Mouse (Mus musculus) lung, adult 2 months (tissue): ENCODE results near the gene Gm21992. TPM values are rescaled to one million over a fixed set of nuclear protein-coding genes. Genes with fewer than 3 reads are reported as not detected.

Experiments used
- DNase-seq: peaks from one replicate; pipeline ENCODE4 v3.0.0; 2022
- H3K4me1 ChIP-seq: fragments of 200-500 bp; 2 replicates; pipeline ENCODE4 v1.6.1; 2011; ENCODE audit warnings: low read length; ENCODE audit not compliant: control insufficient read depth, insufficient read depth
- H3K4me3 ChIP-seq: fragments of 200-500 bp; replicated peaks from 2 replicates; pipeline ENCODE3; 2011; ENCODE audit warnings: low read depth, mild to moderate bottlenecking, control low read depth, low read length; ENCODE audit errors: extremely low read depth
- CTCF ChIP-seq: fragments of 200-500 bp; IDR thresholded peaks from 2 replicates; pipeline ENCODE4 v1.5.1; 2011; ENCODE audit warnings: mild to moderate bottlenecking, low read length, control low read depth; ENCODE audit not compliant: insufficient read depth
- POLR2A ChIP-seq: fragments of 200-500 bp; IDR thresholded peaks from 2 replicates; pipeline ENCODE4 v1.6.1; 2011; ENCODE audit warnings: low read depth, mild to moderate bottlenecking, control low read depth, low read length, borderline replicate concordance; ENCODE audit errors: extremely low read depth
- WGBS: fragments of 180-500 bp; shearing (Covaris S2); methylation state at CpG from one replicate; pipeline ENCODE4 v1.1.7; 2018; 5-methylcytosine and 5-hydroxymethylcytosine counted together
- polyA plus RNA-seq: library from polyadenylated mRNA; depleted of rRNA; stranded (reverse); fragments of >200 nt; gene quantifications from 2 replicates; pipeline ENCODE4 v1.2.3, GENCODE M21; 2012

The Gm21992 gene
- polyA plus RNA-seq, 1 experiment = 13.5 TPM

GRCm38 (mm10) chr19:4743524-4743923, 67.9 kb downstream of the Gm21992 start:
- DNase-seq = no peak
- no peaks in the 10 kb centered on the region for H3K4me1 ChIP-seq
- no peak; the same call in 1 of the 2 replicates for TF ChIP-seq CTCF
- no peak for TF ChIP-seq POLR2A
- no peak overlapping the region for H3K4me3 ChIP-seq
- WGBS = 44% methylated on average over 5 of the region's 5 CpGs

GRCm38 (mm10) chr19:4742229-4742628, 69.2 kb downstream of the Gm21992 start:
- WGBS = 89% methylated on average over 6 of the region's 6 CpGs
- Histone ChIP-seq H3K4me3 (no peak overlapping the region), H3K4me1 (no peaks in the 10 kb centered on the region)
- DNase-seq = no peak
- TF ChIP-seq CTCF (no peak), POLR2A (no peak)

GRCm38 (mm10) chr19:4741482-4741881, 69.9 kb downstream of the Gm21992 start:
- DNase-seq = no peak
- TF ChIP-seq CTCF = no peak
- no peak for TF ChIP-seq POLR2A
- 71% methylated on average over 10 of the region's 10 CpGs for WGBS
- Histone ChIP-seq H3K4me1 (no peaks in the 10 kb centered on the region), H3K4me3 (no peak overlapping the region)

GRCm38 (mm10) chr19:4739762-4740161, 71.7 kb downstream of the Gm21992 start:
- no peak for TF ChIP-seq CTCF
- WGBS = 87% methylated on average over 5 of the region's 5 CpGs
- H3K4me1 ChIP-seq = no peaks in the 10 kb centered on the region
- H3K4me3 ChIP-seq = no peak overlapping the region
- DNase-seq = no peak

- Histone ChIP-seq H3K4me3 (no peak overlapping the region), H3K4me1 (no peaks in the 10 kb centered on the region)
- DNase-seq = no peak
- WGBS = 94% methylated on average over 11 of the region's 11 CpGs
- TF ChIP-seq CTCF (no peak), POLR2A (no peak)
Observed at GRCm38 (mm10) chr19:4739053-4739452, 72.4 kb downstream of the Gm21992 start.

- Histone ChIP-seq H3K4me1 (no peaks in the 10 kb centered on the region), H3K4me3 (no peak overlapping the region)
- no peak for DNase-seq
- 58% methylated on average over 13 of the region's 13 CpGs for WGBS
- no peak for TF ChIP-seq POLR2A
- TF ChIP-seq CTCF = no peak
Observed at GRCm38 (mm10) chr19:4737866-4738265, 73.5 kb downstream of the Gm21992 start.

GRCm38 (mm10) chr19:4733052-4733451, 78.4 kb downstream of the Gm21992 start:
- H3K4me1 ChIP-seq = no peaks in the 10 kb centered on the region
- TF ChIP-seq POLR2A (no peak), CTCF (no peak)
- DNase-seq = no peak
- H3K4me3 ChIP-seq = no peak overlapping the region
- WGBS = 80% methylated on average over 3 of the region's 3 CpGs

- no peak for TF ChIP-seq CTCF
- TF ChIP-seq POLR2A = no peak
- DNase-seq = no peak
- Histone ChIP-seq H3K4me3 (no peak overlapping the region), H3K4me1 (no peaks in the 10 kb centered on the region)
- WGBS = 62% methylated on average over 9 of the region's 9 CpGs
Observed at GRCm38 (mm10) chr19:4729186-4729585, 82.2 kb downstream of the Gm21992 start.

- 33% methylated on average over 11 of the region's 11 CpGs for WGBS
- H3K4me1 ChIP-seq = peaks cover 3% of the 10 kb centered on the region; the same call in 1 of the 2 replicates
- H3K4me3 ChIP-seq = peak overlapping the region; percentile 37
- TF ChIP-seq POLR2A (no peak; the same call in 1 of the 2 replicates), CTCF (no peak)
- DNase-seq = peak; percentile 77
Observed at GRCm38 (mm10) chr19:4720671-4721244, 90.7 kb downstream of the Gm21992 start.

GRCm38 (mm10) chr19:4720112-4720511, 91.3 kb downstream of the Gm21992 start:
- Histone ChIP-seq H3K4me3 (peak overlapping the region; percentile 1), H3K4me1 (peaks cover 3% of the 10 kb centered on the region; the same call in 1 of the 2 replicates)
- 78% methylated on average over 15 of the region's 15 CpGs for WGBS
- TF ChIP-seq POLR2A (no peak), CTCF (no peak)
- DNase-seq = peak; percentile 23
